11 mouse cellular contexts compared by ENCODE assay signal in the genomic region with DNA sequence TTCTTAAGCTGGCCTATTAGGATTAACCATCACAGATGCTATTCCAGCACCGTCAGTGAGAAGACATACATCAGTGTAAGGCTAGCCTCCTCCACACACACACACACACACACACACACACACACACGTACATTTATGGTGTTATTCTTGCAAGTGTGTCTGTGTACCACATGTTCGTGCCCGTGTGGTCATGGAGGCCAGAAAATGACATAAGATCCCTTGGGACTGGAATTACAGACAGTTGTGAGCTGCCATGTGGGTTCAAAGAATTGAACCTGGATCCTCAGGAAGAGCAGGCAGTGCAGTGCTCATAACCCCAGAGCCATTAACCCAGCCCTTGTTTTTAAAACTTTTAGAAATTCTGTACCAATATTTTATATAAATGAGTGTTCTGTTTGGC. TPM values are rescaled to one million over a fixed set of nuclear protein-coding genes. Genes with fewer than 3 reads are reported as not detected.
A peak's percentile ranks its signal among the peaks of the same experiment; 100 is the strongest.
DNase-seq lines count a peak whose midpoint lies in the region; ATAC-seq and TF ChIP-seq lines count a peak whose summit lies in the region.
"Had no signal": no experiment of that assay in that cellular context is flagged by ENCODE, and none has a peak within 500 bp of the region (broad histone marks: within the 10 kb centered on the region; RNA-seq: fewer than 3 reads in every experiment).

No protein-coding gene starts in this region.

- no peak for TF ChIP-seq POLR2A in MEL (IDR thresholded peaks at IDR 0.05; ENCODE audit: control insufficient read depth in 1 of 2, insufficient read depth in 1 of 2, low read depth in 1 of 2, low read length in 2 of 2, poor library complexity in 1 of 2)
- TF ChIP-seq POLR2A in embryonic fibroblast, embryonic 13.5 days (IDR thresholded peaks at IDR 0.05; ENCODE audit: low read depth, low read length) = no peak

- TF ChIP-seq CTCF in MEL (IDR thresholded peaks at IDR 0.05 in 2 of 3, conservative IDR thresholded peaks at IDR 0.05 in 1 of 3; ENCODE audit: control insufficient read depth in 1 of 3, insufficient read depth in 1 of 3, low read depth in 2 of 3, low read length in 3 of 3, poor library complexity in 1 of 3, severe bottlenecking in 1 of 3) = no peak
- TF ChIP-seq CTCF in embryonic fibroblast, embryonic 13.5 days (IDR thresholded peaks at IDR 0.05; ENCODE audit: borderline replicate concordance, insufficient read depth, low read length) = no peak

- H3K4me2 ChIP-seq in hindbrain, embryonic 13.5 days = peak overlapping the region; percentile 71
- H3K4me2 ChIP-seq in hindbrain, embryonic 14.5 days (replicated peaks) = no peak overlapping the region; the same call in 1 of the 2 replicates

- peaks cover 25% of the 10 kb centered on the region for H3K4me1 ChIP-seq in hindbrain, embryonic 13.5 days (replicated peaks)
- H3K4me1 ChIP-seq in hindbrain, embryonic 14.5 days (replicated peaks; ENCODE audit: control insufficient read depth, insufficient read depth, low read length) = peaks cover 15% of the 10 kb centered on the region
- peaks cover 10 to 19% of the 10 kb centered on the region in 2 experiments for H3K4me1 ChIP-seq in MEL (ENCODE audit: control insufficient read depth in 1 of 2, insufficient read depth in 2 of 2, low read length in 2 of 2)
- H3K4me1 ChIP-seq in embryonic fibroblast, embryonic 13.5 days (ENCODE audit: control insufficient read depth, insufficient read depth, low read length) = peaks cover 3% of the 10 kb centered on the region
- H3K4me1 ChIP-seq in midbrain, embryonic 10.5 days = peaks cover 21% of the 10 kb centered on the region

- no peak overlapping the region for H3K27ac ChIP-seq in hindbrain, embryonic 13.5 days
- H3K27ac ChIP-seq in hindbrain, embryonic 14.5 days = no peak overlapping the region
- no peak overlapping the region for H3K27ac ChIP-seq in MEL (ENCODE audit: control insufficient read depth, low read depth, low read length)
- H3K27ac ChIP-seq in embryonic fibroblast, embryonic 13.5 days (ENCODE audit: insufficient read depth, low read length) = no peak overlapping the region
- H3K27ac ChIP-seq in midbrain, embryonic 10.5 days (replicated peaks) = no peak overlapping the region
- H3K27ac ChIP-seq: kidney, postnatal 0 days had no signal

- no peak for ATAC-seq in hindbrain, embryonic 13.5 days (ENCODE audit: low FRiP score)
- no peak for ATAC-seq in hindbrain, embryonic 14.5 days (ENCODE audit: low FRiP score)

- no peak overlapping the region for H3K9ac ChIP-seq in hindbrain, embryonic 13.5 days
- no peak overlapping the region for H3K9ac ChIP-seq in hindbrain, embryonic 14.5 days
- peak overlapping the region; percentile 97 for H3K9ac ChIP-seq in MEL (ENCODE audit: control insufficient read depth, low read depth, low read length, poor library complexity, severe bottlenecking)

- no peak for TF ChIP-seq EP300 in MEL (IDR thresholded peaks at IDR 0.05; ENCODE audit: low read depth in 1 of 2, low read length in 2 of 2)

- no peak for DNase-seq in hindbrain, embryonic 14.5 days (ENCODE audit: low spot score)
- DNase-seq in MEL (ENCODE audit: low read depth, low spot score) = no peak
- DNase-seq in midbrain, embryonic 10.5 days (ENCODE audit: low spot score) = no peak
- DNase-seq in layer of hippocampus, postnatal 10 days (ENCODE audit: low spot score in 2 of 2) = no peak
- no peak for DNase-seq in ovary, postnatal 36 days (ENCODE audit: low spot score)
- DNase-seq in layer of hippocampus, postnatal 14 days (ENCODE audit: low spot score in 2 of 2) = no peak
- DNase-seq: cerebellum, adult 11 months; heart, adult 11 months had no signal

- peaks cover 44% of the 10 kb centered on the region for H3K79me2 ChIP-seq in MEL (ENCODE audit: control insufficient read depth, insufficient read depth, low read length, poor library complexity)

- H3K27me3 ChIP-seq in hindbrain, embryonic 13.5 days = no peaks in the 10 kb centered on the region
- no peaks in the 10 kb centered on the region for H3K27me3 ChIP-seq in hindbrain, embryonic 14.5 days (ENCODE audit: control insufficient read depth, insufficient read depth, low read length)
- H3K27me3 ChIP-seq in MEL (ENCODE audit: control insufficient read depth in 1 of 2, insufficient read depth in 2 of 2, low read length in 2 of 2) = no peaks in the 10 kb centered on the region
- H3K27me3 ChIP-seq in midbrain, embryonic 10.5 days (ENCODE audit: low read depth, poor library complexity, severe bottlenecking) = no peaks in the 10 kb centered on the region

- no peaks in the 10 kb centered on the region for H3K9me3 ChIP-seq in hindbrain, embryonic 13.5 days
- H3K9me3 ChIP-seq in hindbrain, embryonic 14.5 days (ENCODE audit: control insufficient read depth, low read length) = no peaks in the 10 kb centered on the region
- no peaks in the 10 kb centered on the region for H3K9me3 ChIP-seq in MEL (replicated peaks; ENCODE audit: insufficient read depth, low read length)
- H3K9me3 ChIP-seq in midbrain, embryonic 10.5 days (replicated peaks) = no peaks in the 10 kb centered on the region

- 61% methylated on average over 4 of the region's 4 CpGs for WGBS in hindbrain, embryonic 13.5 days
- WGBS in hindbrain, embryonic 14.5 days = 57% methylated on average over 4 of the region's 4 CpGs
- 86% methylated on average over 4 of the region's 4 CpGs for WGBS in midbrain, embryonic 10.5 days

- peaks cover 20% of the 10 kb centered on the region for H3K36me3 ChIP-seq in hindbrain, embryonic 13.5 days
- peaks cover 21% of the 10 kb centered on the region for H3K36me3 ChIP-seq in hindbrain, embryonic 14.5 days (replicated peaks; ENCODE audit: control insufficient read depth, insufficient read depth)
- H3K36me3 ChIP-seq in MEL (ENCODE audit: control insufficient read depth in 1 of 2, insufficient read depth in 2 of 2, low read length in 2 of 2) = peaks cover 22 to 30% of the 10 kb centered on the region in 2 experiments
- H3K36me3 ChIP-seq in midbrain, embryonic 10.5 days = peaks cover 35% of the 10 kb centered on the region

- no peak for TF ChIP-seq RAD21 in MEL (IDR thresholded peaks at IDR 0.05; ENCODE audit: low read depth, low read length)

- no peak overlapping the region for H3K4me3 ChIP-seq in hindbrain, embryonic 13.5 days
- H3K4me3 ChIP-seq in hindbrain, embryonic 14.5 days (replicated peaks; ENCODE audit: low read length) = no peak overlapping the region
- H3K4me3 ChIP-seq in MEL (ENCODE audit: control insufficient read depth in 1 of 2, insufficient read depth in 1 of 2, low read depth in 2 of 2, low read length in 2 of 2) = peak overlapping the region; percentile 47 to 81; a peak in 2 of 4 replicates
- H3K4me3 ChIP-seq in embryonic fibroblast, embryonic 13.5 days (ENCODE audit: insufficient read depth, low read length) = peak overlapping the region; percentile 11; the same call in 1 of the 2 replicates
- H3K4me3 ChIP-seq in midbrain, embryonic 10.5 days = peak overlapping the region; percentile 91; the same call in 1 of the 2 replicates

TF ChIP-seq in MEL, 35 proteins besides CTCF, POLR2A, EP300 and RAD21:
- TF ChIP-seq CHD2 (IDR thresholded peaks at IDR 0.05; ENCODE audit: low read length) (no peak), MXI1 (IDR thresholded peaks at IDR 0.05; ENCODE audit: low read depth, low read length) (0 out of 2 replicates have a peak, but pooled peaks have one; percentile 18)

RNA-seq across cellular contexts. Expression of a gene that starts 2.0 kb away (rescaled TPM):
- 44.5 and 47.4 TPM in 2 replicates for polyA plus RNA-seq in hindbrain, embryonic 13.5 days (2015; fragmentation: Nextera tagmentation; extraction: Ambion mirVana)
- polyA plus RNA-seq in hindbrain, embryonic 14.5 days (2014; fragmentation: Nextera tagmentation; extraction: Ambion mirVana) = 52.7 and 53.6 TPM in 2 replicates
- 40.4 and 41.8 TPM in 2 replicates for total RNA-seq in MEL (2012; rRNA removed)
- polyA plus RNA-seq in MEL (2012; ENCODE audit: insufficient read depth in 1 of 2, insufficient read length in 2 of 2, low read depth in 1 of 2, low replicate concordance in 2 of 2, missing spikeins in 1 of 2) = 10 to 100 TPM; 31.6 to 59.3 TPM
- polyA plus RNA-seq in embryonic fibroblast, embryonic 13.5 days (2011; ENCODE audit: insufficient read length, low read depth, missing spikeins) = 23.0 and 24.9 TPM in 2 replicates
- polyA plus RNA-seq in midbrain, embryonic 10.5 days (2016; fragmentation: Nextera tagmentation; extraction: Ambion mirVana) = 77.4 and 79.1 TPM in 2 replicates
- total RNA-seq in layer of hippocampus, postnatal 10 days (2021) = 10 to 100 TPM; 38.3 to 39.4 TPM
- total RNA-seq in layer of hippocampus, postnatal 14 days (2021) = 10 to 100 TPM; 38.6 to 39.0 TPM

RNA-seq across cellular contexts. Expression of a gene that starts 13.3 kb away (rescaled TPM):
- polyA plus RNA-seq in hindbrain, embryonic 13.5 days (2015; fragmentation: Nextera tagmentation; extraction: Ambion mirVana) = 15.1 and 15.5 TPM in 2 replicates
- 19.7 and 22.6 TPM in 2 replicates for polyA plus RNA-seq in hindbrain, embryonic 14.5 days (2014; fragmentation: Nextera tagmentation; extraction: Ambion mirVana)
- 27.7 and 31.3 TPM in 2 replicates for total RNA-seq in MEL (2012; rRNA removed)
- polyA plus RNA-seq in MEL (2012; ENCODE audit: insufficient read depth in 1 of 2, insufficient read length in 2 of 2, low read depth in 1 of 2, low replicate concordance in 2 of 2, missing spikeins in 1 of 2) = 100 to 1,000 TPM in 1 of 2 experiments, 10 to 100 TPM in 1; 27.2 to 123 TPM
- polyA plus RNA-seq in embryonic fibroblast, embryonic 13.5 days (2011; ENCODE audit: insufficient read length, low read depth, missing spikeins) = 25.6 and 29.8 TPM in 2 replicates
- polyA plus RNA-seq in midbrain, embryonic 10.5 days (2016; fragmentation: Nextera tagmentation; extraction: Ambion mirVana) = 11.8 and 12.3 TPM in 2 replicates
- total RNA-seq in layer of hippocampus, postnatal 10 days (2021) = 10 to 100 TPM; 24.4 to 25.2 TPM
- total RNA-seq in layer of hippocampus, postnatal 14 days (2021) = 10 to 100 TPM; 25.5 to 28.3 TPM

RNA-seq across cellular contexts. Expression of a gene that starts 48.6 kb away (rescaled TPM):
- 5.3 and 6.4 TPM in 2 replicates for polyA plus RNA-seq in hindbrain, embryonic 13.5 days (2015; fragmentation: Nextera tagmentation; extraction: Ambion mirVana)
- polyA plus RNA-seq in hindbrain, embryonic 14.5 days (2014; fragmentation: Nextera tagmentation; extraction: Ambion mirVana) = 6.2 and 7.5 TPM in 2 replicates
- total RNA-seq in MEL (2012; rRNA removed) = 3.9 and 4.0 TPM in 2 replicates
- 1 to 10 TPM in 1 of 2 experiments, not detected in 1; 3.9 TPM for polyA plus RNA-seq in MEL (2012; ENCODE audit: insufficient read depth in 1 of 2, insufficient read length in 2 of 2, low read depth in 1 of 2, low replicate concordance in 2 of 2, missing spikeins in 1 of 2)
- 7.5 and 10.2 TPM in 2 replicates for polyA plus RNA-seq in embryonic fibroblast, embryonic 13.5 days (2011; ENCODE audit: insufficient read length, low read depth, missing spikeins)
- 2.7 and 3.3 TPM in 2 replicates for polyA plus RNA-seq in midbrain, embryonic 10.5 days (2016; fragmentation: Nextera tagmentation; extraction: Ambion mirVana)
- total RNA-seq in layer of hippocampus, postnatal 10 days (2021) = 10 to 100 TPM; 11.7 to 14.0 TPM
- total RNA-seq in layer of hippocampus, postnatal 14 days (2021) = 10 to 100 TPM; 11.7 to 12.5 TPM

Comparison
In these comparisons a context has a peak if more than half of its experiments do, and no peak if none do; other contexts are left out.
1. H3K4me3 ChIP-seq: peak in MEL (2 of 2), embryonic fibroblast, embryonic 13.5 days (single experiment) and midbrain, embryonic 10.5 days (single experiment); none in hindbrain, embryonic 13.5 days (single experiment) and hindbrain, embryonic 14.5 days (single experiment).